Mouse (Mus musculus): ENCODE data around the gene Lrrc32.

Lrrc32 gene

DNA sequence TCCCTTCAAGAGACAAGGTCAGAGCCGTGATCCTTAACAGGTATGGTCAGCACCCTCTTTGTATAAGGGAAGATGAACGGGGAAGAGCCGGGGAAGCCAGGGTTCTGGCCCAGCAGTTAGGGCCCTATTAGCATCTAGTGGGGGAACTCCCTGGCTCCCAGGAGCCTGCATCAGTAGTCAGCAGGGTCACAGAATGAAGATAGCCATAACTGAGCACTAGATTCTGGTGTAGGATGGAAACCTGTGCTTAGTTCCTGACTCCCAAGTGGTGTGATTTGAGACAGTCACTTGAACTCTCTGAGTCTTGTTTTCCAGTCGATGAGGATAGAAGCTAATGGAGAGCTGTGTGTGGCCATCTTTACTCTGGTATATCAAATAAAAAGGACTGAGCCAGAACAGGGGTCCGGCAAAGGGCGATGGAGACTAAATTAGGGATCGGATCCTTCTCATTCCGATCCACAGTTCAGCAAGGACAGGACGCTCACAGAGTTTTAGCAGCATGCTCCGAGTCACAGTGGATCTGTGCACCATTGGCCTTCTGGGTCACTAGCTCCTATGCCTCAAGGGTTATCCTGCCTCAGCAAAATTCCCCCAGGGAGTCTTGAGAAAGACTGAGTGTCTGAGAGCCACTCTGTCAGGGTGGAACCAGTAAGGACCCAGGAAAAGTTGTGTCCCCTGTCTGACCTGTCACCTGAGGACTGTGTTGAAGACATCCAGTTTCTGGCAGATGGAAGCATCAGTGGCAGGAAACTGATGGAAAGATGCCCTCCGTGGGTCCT lies 1.7 kb upstream of the Lrrc32 start:
- ATAC-seq (ENCODE audit: insufficient number of reproducible peaks, low FRiP score, low TSS enrichment): no peak

DNA sequence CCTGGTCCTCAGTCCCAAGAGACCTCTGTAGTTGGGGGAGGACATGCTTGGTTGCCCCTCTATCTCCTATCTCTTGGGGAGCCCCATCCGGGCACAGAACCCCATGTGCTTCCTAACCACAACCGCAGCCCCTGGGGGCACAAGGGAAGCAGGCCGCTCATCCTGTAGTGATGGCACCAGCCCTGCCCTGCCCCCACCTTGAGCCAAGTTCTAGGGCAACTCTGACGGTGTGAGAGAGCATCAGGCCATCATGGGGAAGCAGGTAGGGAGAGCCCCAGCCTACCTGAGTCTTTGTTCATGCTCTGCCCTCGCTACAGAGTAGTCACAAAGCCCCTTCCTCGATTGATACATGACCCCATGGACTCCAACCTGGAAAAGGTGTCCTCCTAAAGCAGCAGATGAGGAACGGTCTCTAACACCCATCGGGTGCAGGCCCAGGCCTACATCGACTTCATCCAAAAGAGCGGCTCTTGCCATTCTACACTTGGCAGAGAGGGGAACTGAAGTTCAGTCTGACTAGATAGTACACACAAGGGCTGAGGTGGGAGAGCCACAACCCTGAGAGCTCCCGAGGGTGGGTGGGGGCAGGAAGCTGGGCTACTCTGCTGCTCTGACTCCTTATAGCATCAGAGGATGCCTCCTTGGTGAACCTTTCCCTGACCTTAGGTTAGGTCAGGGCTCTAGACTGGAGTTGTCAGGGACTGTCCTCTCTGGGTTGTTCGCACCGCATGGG lies 519 bp upstream of the Lrrc32 start:
- ATAC-seq (ENCODE audit: insufficient number of reproducible peaks, low FRiP score, low TSS enrichment): no peak

DNA sequence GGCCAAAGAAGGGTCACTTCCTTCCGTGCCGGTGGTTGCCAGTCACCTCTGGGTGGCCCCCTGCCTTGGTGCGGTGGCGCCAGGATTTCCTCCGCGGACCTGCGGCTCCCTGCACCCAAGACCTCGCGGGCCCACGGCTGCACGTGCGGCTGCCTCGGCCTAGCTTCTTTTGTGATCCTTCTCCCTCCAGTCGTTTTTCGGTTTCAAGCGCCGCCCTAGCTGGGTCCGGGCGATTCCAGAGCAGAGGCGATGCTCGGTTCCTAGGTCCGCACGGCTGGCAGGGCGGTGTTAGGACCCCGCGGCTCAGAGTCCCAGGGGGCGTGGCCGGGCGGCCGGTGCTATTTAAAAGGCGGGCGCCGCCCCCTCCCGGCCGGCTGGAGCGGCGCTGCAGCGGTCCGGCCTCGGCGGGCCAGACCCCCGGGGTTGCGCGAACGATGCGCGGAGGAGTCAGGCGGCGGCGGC lies 571 bp downstream of the Lrrc32 start:
- no peak for ATAC-seq (ENCODE audit: insufficient number of reproducible peaks, low FRiP score, low TSS enrichment)

DNA sequence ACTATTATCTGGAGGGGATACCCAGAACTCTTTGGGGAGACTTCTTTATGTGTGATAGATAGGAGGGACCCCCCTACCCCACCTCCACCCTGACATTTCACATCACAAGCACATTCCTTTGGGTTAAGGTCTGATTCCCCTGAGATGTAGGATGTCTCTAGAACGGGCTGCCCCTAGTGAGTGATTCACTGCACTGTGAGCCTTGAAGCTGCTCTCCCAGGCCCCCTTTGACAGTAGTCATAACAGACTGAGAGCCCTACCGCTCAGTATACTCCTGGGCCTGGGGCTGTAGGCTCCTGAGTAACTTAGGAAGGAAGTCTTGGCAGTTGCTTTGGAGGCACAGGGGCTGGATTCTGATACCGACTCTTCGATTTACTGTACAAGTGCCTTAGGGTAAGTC lies 1.2 kb downstream of the Lrrc32 start:
- ATAC-seq (ENCODE audit: insufficient number of reproducible peaks, low FRiP score, low TSS enrichment): no peak

DNA sequence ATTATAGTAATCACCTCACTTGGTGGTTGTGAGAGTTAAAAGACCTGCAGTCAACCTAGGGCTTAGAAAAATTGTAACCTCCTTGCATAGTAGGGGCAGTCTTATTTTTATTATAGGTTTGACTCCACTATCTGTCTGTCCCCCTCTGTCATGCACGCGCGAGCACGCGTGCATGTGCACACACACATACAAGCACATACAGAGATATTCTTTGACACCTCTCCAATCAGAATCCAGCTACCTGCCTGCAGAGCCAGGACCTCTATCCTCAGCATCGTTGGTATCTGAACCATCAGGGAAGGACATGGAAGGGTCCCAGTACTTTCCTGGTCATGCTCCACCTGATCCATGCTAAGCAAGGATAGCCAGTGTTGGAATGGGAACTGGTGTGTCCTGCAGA lies 1.8 kb downstream of the Lrrc32 start:
- no peak for ATAC-seq (ENCODE audit: insufficient number of reproducible peaks, low FRiP score, low TSS enrichment)

DNA sequence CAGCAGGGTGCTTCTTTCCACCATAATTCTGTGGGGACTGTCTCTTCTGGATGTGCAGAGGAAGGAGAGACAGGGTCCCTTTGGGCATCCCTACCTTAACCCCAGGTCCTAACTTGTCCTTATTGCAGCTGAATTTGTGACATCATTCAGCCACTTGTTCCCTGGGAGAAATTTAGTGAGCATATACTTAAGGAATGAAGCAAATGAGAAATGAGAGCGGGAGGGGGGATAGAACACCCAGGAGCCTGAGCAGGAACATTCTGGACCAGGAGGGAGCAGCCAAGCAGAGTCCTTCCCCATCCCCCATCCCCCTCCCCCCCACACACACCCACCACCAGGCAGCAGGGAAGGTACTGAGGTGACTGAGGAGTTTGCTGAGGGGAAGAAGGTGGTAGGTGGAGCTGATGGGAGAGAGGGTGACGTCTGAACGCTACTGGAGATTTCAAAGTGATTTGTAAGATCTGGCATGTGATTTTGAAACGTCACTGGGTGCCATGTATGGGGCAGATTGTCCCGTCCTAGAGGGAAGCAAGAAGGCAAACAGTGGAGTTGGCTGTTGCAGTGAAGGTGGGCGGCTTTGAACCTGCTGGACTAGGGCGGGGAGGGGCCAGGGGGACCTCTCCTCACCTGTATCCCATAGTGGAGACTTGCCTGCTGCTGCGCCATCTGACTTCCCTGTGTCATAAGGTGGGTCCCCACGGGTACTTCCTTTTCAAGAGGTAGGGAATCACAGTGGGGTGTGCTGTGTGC lies 2.5 kb downstream of the Lrrc32 start:
- no peak for ATAC-seq (ENCODE audit: insufficient number of reproducible peaks, low FRiP score, low TSS enrichment)

DNA sequence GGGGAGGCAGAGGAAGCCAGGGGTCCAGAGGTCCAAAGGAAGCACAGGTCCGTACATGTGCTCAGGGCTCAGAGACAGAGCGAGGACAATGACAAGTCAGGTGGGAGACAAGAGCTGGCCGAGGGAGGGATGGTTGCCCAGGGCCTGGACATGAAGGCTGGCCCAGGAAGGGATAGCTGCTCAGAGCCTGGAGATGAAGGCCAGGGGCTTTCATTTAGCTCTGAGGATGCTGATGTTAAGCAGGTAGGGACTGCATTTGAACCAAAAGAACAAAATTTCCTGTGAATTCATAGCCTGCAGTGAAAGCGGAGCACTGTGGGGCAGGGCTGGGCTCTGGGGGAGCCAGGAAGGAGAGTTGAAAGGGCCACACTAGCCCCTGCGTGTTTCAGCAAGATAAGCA lies 3.2 kb downstream of the Lrrc32 start:
- ATAC-seq (ENCODE audit: insufficient number of reproducible peaks, low FRiP score, low TSS enrichment): no peak

DNA sequence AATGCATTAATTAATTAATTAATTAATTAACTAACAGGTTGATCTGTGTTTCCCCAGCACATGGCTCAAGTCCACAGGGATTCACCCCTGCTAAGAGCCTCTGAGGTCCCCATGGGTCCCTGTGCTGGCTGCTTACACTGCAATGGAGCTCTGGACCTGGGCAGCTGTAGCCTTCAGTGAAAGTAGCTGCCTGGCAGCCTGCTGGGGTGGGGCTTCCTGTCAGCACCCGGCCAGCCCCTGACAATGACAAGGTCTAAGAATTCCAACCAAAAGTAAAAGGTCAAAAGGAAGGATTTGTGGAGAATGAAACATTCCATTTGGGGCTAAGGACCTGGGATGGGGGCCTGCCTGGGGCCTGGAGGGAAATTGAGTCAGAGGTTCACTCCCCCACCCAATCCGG lies 4.2 kb downstream of the Lrrc32 start:
- no peak for ATAC-seq (ENCODE audit: insufficient number of reproducible peaks, low FRiP score, low TSS enrichment)

DNA sequence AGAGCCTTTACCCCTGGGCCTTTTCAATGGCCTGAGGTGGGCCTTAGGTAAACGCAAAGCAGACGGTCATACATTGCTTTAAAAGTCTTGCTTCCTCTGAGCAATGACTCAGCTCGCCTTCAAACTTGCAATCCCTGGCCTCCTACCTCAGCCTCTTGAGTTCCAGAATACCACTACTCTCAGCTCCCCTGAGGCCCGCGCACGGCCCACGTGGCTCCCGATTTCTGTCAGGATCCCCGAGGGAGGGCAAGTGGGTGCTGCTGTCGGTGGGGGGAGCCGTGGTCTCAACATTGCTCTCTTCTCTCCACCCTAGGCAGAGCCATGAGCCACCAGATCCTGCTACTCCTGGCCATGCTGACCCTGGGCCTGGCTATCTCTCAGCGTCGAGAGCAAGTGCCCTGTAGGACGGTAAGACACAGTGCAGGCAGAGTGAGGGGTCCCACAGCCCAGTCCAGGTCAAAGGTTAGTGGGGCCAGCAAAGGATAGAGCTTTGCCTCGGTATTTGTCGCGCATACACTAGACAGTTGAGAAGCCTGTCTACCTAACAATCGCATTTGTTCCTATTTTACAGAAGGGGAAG lies 4.9 kb downstream of the Lrrc32 start:
- ATAC-seq (ENCODE audit: insufficient number of reproducible peaks, low FRiP score, low TSS enrichment): no peak

DNA sequence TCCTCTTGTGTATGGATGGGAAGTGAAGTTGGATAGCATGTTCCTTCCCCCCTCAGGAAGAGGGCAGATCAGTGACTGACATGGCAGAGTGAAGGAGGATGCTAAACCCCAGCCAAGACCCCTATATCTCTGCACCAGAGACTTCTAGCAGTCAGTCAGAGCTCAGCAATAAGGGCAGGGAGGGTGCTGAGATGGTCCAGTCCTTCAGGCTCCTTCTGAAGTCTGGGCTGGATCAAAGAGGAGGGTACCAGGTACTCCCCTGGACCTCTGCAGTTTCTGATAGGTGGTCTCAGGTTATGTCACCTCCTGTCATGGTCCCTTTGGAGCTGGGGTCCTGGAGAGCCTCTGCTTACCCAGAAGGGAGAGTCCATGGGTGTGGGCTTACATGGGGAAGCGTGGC lies 6.5 kb downstream of the Lrrc32 start:
- ATAC-seq (ENCODE audit: insufficient number of reproducible peaks, low FRiP score, low TSS enrichment): no peak

DNA sequence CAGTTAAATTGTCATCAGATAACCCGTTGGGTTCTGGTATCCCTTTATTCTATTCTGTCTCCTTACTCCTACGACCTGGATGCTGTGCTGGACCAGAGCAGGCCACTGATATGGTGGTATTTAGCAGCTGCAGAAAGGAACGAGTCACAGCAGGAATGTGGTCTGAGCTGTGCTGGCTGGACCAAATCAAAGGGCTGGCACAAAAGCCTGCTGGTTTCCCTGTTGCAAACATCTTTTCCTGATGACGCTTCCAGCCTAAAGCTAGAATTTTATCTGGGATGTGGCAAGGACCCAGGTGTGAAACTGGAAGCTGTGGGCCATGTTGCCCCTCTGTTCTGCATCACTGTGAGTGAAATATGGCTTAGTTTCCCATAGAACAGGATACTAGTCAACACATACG lies 8.4 kb downstream of the Lrrc32 start:
- ATAC-seq (ENCODE audit: insufficient number of reproducible peaks, low FRiP score, low TSS enrichment): no peak

DNA sequence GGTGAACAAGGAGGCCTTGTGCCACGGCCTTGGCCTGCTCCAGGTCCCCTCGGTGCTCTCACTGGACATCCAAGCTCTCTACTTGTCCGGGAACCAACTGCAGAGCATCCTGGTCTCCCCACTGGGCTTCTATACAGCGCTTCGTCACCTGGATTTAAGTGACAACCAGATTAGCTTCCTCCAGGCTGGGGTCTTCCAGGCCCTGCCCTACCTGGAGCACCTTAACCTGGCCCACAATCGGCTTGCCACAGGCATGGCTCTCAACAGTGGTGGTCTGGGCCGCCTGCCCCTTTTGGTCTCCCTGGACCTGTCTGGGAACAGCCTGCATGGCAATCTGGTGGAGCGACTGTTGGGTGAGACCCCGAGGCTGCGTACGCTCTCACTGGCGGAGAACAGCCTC lies 9.0 kb downstream of the Lrrc32 start:
- no peak for ATAC-seq (ENCODE audit: insufficient number of reproducible peaks, low FRiP score, low TSS enrichment)

DNA sequence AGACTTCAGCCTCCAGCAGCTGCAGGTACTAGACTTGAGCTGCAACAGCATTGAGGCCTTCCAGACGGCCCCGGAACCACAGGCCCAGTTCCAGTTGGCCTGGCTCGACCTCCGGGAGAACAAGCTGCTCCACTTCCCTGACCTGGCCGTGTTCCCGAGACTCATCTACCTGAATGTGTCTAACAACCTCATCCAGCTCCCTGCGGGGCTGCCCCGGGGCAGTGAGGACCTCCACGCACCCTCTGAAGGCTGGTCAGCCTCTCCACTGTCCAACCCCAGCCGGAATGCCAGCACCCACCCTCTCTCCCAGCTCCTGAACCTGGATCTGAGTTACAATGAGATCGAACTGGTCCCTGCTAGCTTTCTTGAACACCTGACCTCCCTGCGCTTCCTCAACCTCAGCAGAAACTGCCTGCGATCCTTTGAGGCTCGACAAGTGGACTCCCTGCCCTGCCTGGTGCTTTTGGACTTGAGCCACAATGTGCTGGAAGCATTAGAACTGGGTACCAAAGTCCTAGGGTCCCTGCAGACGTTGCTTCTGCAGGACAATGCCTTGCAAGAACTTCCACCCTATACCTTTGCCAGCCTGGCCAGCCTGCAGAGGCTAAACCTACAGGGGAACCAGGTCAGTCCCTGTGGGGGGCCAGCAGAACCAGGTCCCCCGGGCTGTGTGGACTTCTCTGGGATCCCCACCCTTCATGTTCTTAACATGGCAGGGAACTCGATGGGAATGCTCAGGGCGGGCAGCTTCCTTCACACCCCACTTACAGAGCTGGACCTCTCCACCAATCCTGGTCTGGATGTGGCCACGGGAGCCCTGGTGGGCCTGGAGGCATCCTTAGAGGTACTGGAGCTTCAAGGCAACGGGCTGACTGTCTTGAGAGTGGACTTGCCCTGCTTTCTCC lies 9.8 kb downstream of the Lrrc32 start:
- peak; percentile 29; the same call in 1 of the 2 replicates for ATAC-seq (ENCODE audit: insufficient number of reproducible peaks, low FRiP score, low TSS enrichment)

DNA sequence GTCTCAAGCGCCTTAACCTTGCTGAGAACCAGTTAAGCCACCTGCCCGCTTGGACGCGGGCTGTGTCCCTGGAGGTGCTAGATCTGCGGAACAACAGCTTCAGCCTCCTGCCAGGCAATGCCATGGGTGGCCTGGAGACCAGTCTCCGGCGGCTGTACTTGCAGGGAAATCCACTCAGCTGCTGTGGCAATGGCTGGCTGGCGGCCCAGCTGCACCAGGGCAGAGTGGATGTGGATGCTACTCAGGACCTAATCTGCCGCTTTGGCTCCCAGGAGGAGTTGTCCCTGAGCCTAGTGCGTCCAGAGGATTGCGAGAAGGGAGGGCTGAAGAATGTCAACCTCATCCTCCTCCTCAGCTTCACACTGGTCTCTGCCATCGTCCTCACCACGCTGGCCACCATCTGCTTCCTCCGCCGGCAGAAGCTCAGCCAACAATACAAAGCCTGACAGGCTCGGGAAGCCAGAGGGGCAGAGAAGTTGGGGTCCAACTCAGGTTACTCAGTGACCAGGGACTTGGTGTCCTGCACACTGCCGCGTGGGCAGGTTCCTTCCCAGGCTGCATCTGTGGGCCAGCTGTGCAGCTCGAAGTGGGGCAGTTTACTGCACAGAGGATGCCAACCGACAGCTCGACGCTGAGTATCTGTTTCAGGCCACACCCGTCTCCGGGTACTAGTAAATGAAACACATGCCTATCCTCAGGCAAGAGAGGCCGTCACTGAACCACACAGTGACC lies 10.6 kb downstream of the Lrrc32 start:
- peak; percentile 23; the same call in 1 of the 2 replicates for ATAC-seq (ENCODE audit: insufficient number of reproducible peaks, low FRiP score, low TSS enrichment)

DNA sequence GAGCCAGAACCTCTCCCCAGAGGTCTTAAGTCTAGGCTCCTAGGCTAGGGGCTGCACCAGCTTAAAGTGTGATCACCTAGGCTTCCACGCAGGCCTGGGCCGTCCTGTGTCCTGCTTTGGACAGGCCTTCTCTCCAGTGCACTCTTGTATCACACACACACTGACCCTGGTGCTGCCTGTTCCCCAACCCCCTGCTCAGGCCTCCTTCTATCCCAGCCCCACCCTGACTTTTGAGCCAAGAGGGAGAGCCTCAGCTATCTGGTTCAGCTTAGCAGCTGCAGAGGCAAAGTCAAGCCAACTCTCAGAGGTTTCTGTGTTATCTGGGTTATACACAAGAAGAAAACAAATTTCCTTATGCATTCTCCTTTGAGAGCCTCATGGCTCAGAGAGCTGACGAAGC lies 11.4 kb downstream of the Lrrc32 start:
- ATAC-seq (ENCODE audit: insufficient number of reproducible peaks, low FRiP score, low TSS enrichment): no peak

DNA sequence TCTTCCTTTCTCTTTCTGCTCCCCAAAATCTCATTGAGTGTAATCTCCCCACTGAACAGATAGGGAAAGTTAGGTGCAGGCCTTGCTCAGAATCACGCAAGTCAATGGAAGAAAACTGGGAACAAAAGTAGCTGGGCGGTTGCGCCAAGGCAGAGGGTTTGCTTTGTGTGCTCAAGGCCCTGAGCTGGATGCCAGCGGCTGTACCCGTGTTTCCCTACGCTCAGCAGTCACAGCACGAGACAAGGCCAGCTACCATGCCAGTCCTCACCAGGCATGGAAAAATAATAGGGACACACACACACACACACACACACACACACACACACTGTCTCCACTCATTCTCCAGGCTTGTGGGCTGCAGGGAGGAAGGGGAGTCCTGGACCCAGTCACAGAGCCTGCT lies 12.0 kb downstream of the Lrrc32 start:
- no peak for ATAC-seq (ENCODE audit: insufficient number of reproducible peaks, low FRiP score, low TSS enrichment)

DNA sequence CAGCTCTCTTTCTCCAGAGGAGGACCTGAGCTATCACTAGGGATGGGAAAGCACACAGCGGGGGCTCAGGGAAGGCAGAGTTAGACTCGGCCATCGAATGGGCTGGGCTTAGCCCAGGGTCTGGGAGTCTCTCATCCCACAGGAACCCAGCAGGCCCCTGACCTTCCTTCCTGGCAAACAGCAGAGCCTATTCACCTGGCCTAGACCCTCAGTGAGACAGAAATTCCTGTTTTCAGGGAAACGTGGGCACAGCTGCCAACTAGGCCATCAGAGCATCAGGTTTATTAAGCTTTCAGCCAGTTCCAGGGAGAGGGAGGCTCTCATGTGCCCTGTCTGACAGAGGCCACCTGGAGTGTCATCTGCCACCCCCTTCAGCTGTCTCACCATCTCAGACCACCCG lies 13.8 kb downstream of the Lrrc32 start:
- no peak for ATAC-seq (ENCODE audit: insufficient number of reproducible peaks, low FRiP score, low TSS enrichment)

DNA sequence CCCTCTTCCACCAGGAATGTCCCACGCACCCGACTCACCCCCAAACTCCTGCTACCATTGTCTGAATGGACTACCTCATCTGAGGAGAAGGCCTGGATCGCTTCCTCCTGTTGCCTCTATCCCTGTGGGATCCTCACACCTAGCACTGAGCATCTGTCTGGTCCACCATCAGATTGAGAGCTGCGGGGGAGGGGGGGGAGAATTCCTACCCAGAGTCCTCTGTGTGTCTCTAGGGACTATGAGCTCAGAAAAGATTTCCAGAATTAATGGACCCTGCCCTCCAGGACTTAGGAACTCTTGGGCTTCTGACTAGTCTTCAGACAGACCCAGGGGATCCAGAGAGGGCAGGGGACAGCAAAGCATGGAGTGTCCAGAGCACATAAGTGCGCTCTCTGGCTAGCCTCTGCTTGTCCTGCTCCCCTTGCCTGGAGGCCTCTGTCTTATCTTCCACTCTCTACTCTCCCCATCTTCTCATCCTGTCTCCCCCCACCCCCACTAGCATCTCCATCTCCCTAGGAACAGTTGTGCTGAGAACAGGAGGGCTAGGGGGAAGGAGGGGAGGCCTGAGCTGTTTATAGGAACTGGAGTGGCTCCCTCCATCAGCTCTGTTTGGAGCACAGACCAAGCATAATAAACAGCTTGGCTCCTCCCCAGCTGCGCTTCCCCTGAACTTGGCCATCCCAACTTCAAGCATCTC lies 15.0 kb downstream of the Lrrc32 start:
- ATAC-seq (ENCODE audit: insufficient number of reproducible peaks, low FRiP score, low TSS enrichment): no peak

Measured in cerebellum, adult (tissue).